Mouse (Mus musculus): Measurements from ENCODE around the gene Vmac. TPM values are rescaled to one million over a fixed set of nuclear protein-coding genes. Genes with fewer than 3 reads are reported as not detected.

The Vmac gene
- polyA plus RNA-seq, 1 experiment = 4.5 TPM

- Histone ChIP-seq H3K4me3 (ENCODE audit: insufficient read depth, poor library complexity, severe bottlenecking) (no peak overlapping the region), H3K27me3 (ENCODE audit: control insufficient read depth, insufficient read depth, insufficient read length) (peaks cover 44% of the 10 kb centered on the region), H3ac (ENCODE audit: control insufficient read depth, insufficient read length, low read depth) (no peak overlapping the region), H3K36me3 (ENCODE audit: control insufficient read depth, insufficient read depth) (no peaks in the 10 kb centered on the region), H3K79me2 (ENCODE audit: control insufficient read depth, insufficient read depth) (no peaks in the 10 kb centered on the region), H3K79me3 (ENCODE audit: low read depth) (no peaks in the 10 kb centered on the region)
- TF ChIP-seq FOSL1 (IDR thresholded peaks at IDR 0.05; ENCODE audit: insufficient read depth, low read length, poor library complexity, severe bottlenecking) (no peak), CTCF (IDR thresholded peaks at IDR 0.05; ENCODE audit: control insufficient read depth, insufficient read depth, insufficient read length) (no peak), MYOD1 (IDR thresholded peaks at IDR 0.05; ENCODE audit: control insufficient read depth, insufficient read length, low read depth) (no peak), USF1 (IDR thresholded peaks at IDR 0.05; ENCODE audit: low read depth) (no peak), MAX (IDR thresholded peaks at IDR 0.05) (no peak), CEBPB (IDR thresholded peaks at IDR 0.05; ENCODE audit: low read depth) (no peak), MYOG (IDR thresholded peaks at IDR 0.05; ENCODE audit: control insufficient read depth, extremely low read depth, insufficient read length) (no peak)
Measured at GRCm38 (mm10) chr17:56729151-56729550, 11.3 kb upstream of the Vmac start.

GRCm38 (mm10) chr17:56728117-56728516, 10.3 kb upstream of the Vmac start:
- Histone ChIP-seq H3K4me3 (ENCODE audit: insufficient read depth, poor library complexity, severe bottlenecking) (no peak overlapping the region), H3K27me3 (ENCODE audit: control insufficient read depth, insufficient read depth, insufficient read length) (peaks cover 34% of the 10 kb centered on the region), H3K36me3 (ENCODE audit: control insufficient read depth, insufficient read depth) (no peaks in the 10 kb centered on the region), H3ac (ENCODE audit: control insufficient read depth, insufficient read length, low read depth) (no peak overlapping the region), H3K79me3 (ENCODE audit: low read depth) (no peaks in the 10 kb centered on the region), H3K79me2 (ENCODE audit: control insufficient read depth, insufficient read depth) (no peaks in the 10 kb centered on the region)
- TF ChIP-seq FOSL1 (IDR thresholded peaks at IDR 0.05; ENCODE audit: insufficient read depth, low read length, poor library complexity, severe bottlenecking) (no peak), MAX (IDR thresholded peaks at IDR 0.05) (no peak), CEBPB (IDR thresholded peaks at IDR 0.05; ENCODE audit: low read depth) (no peak)

GRCm38 (mm10) chr17:56727659-56728058, 9.8 kb upstream of the Vmac start:
- TF ChIP-seq MYOG (IDR thresholded peaks at IDR 0.05; ENCODE audit: control insufficient read depth, extremely low read depth, insufficient read length) (no peak), USF1 (IDR thresholded peaks at IDR 0.05; ENCODE audit: low read depth) (no peak), MYOD1 (IDR thresholded peaks at IDR 0.05; ENCODE audit: control insufficient read depth, insufficient read length, low read depth) (no peak), CEBPB (IDR thresholded peaks at IDR 0.05; ENCODE audit: low read depth) (no peak), MAX (IDR thresholded peaks at IDR 0.05) (no peak), FOSL1 (IDR thresholded peaks at IDR 0.05; ENCODE audit: insufficient read depth, low read length, poor library complexity, severe bottlenecking) (no peak), CTCF (IDR thresholded peaks at IDR 0.05; ENCODE audit: control insufficient read depth, insufficient read depth, insufficient read length) (no peak)
- no peak overlapping the region for H3K4me3 ChIP-seq (ENCODE audit: insufficient read depth, poor library complexity, severe bottlenecking)
- no peaks in the 10 kb centered on the region for H3K36me3 ChIP-seq (ENCODE audit: control insufficient read depth, insufficient read depth)
- no peaks in the 10 kb centered on the region for H3K79me2 ChIP-seq (ENCODE audit: control insufficient read depth, insufficient read depth)
- peaks cover 32% of the 10 kb centered on the region for H3K27me3 ChIP-seq (ENCODE audit: control insufficient read depth, insufficient read depth, insufficient read length)
- H3K79me3 ChIP-seq (ENCODE audit: low read depth) = no peaks in the 10 kb centered on the region
- H3ac ChIP-seq (ENCODE audit: control insufficient read depth, insufficient read length, low read depth) = no peak overlapping the region

GRCm38 (mm10) chr17:56727029-56727649, 9.3 kb upstream of the Vmac start:
- H3ac ChIP-seq (ENCODE audit: control insufficient read depth, insufficient read length, low read depth) = no peak overlapping the region
- TF ChIP-seq MAX (IDR thresholded peaks at IDR 0.05) = no peak
- no peak for TF ChIP-seq CTCF (IDR thresholded peaks at IDR 0.05; ENCODE audit: control insufficient read depth, insufficient read depth, insufficient read length)
- no peak for TF ChIP-seq MYOD1 (IDR thresholded peaks at IDR 0.05; ENCODE audit: control insufficient read depth, insufficient read length, low read depth)
- TF ChIP-seq FOSL1 (IDR thresholded peaks at IDR 0.05; ENCODE audit: insufficient read depth, low read length, poor library complexity, severe bottlenecking) = no peak
- TF ChIP-seq MYOG (IDR thresholded peaks at IDR 0.05; ENCODE audit: control insufficient read depth, extremely low read depth, insufficient read length) = no peak
- TF ChIP-seq USF1 (IDR thresholded peaks at IDR 0.05; ENCODE audit: low read depth) = no peak
- TF ChIP-seq CEBPB (IDR thresholded peaks at IDR 0.05; ENCODE audit: low read depth) = no peak
- H3K27me3 ChIP-seq (ENCODE audit: control insufficient read depth, insufficient read depth, insufficient read length) = peaks cover 29% of the 10 kb centered on the region
- H3K4me3 ChIP-seq (ENCODE audit: insufficient read depth, poor library complexity, severe bottlenecking) = no peak overlapping the region
- H3K36me3 ChIP-seq (ENCODE audit: control insufficient read depth, insufficient read depth) = no peaks in the 10 kb centered on the region
- no peaks in the 10 kb centered on the region for H3K79me3 ChIP-seq (ENCODE audit: low read depth)
- H3K79me2 ChIP-seq (ENCODE audit: control insufficient read depth, insufficient read depth) = no peaks in the 10 kb centered on the region

- H3K36me3 ChIP-seq (ENCODE audit: control insufficient read depth, insufficient read depth) = no peaks in the 10 kb centered on the region
- peaks cover 30% of the 10 kb centered on the region for H3K79me2 ChIP-seq (ENCODE audit: control insufficient read depth, insufficient read depth)
- no peak overlapping the region for H3K4me3 ChIP-seq (ENCODE audit: insufficient read depth, poor library complexity, severe bottlenecking)
- peaks cover 3% of the 10 kb centered on the region for H3K27me3 ChIP-seq (ENCODE audit: control insufficient read depth, insufficient read depth, insufficient read length)
- TF ChIP-seq FOSL1 (IDR thresholded peaks at IDR 0.05; ENCODE audit: insufficient read depth, low read length, poor library complexity, severe bottlenecking) (no peak), CTCF (IDR thresholded peaks at IDR 0.05; ENCODE audit: control insufficient read depth, insufficient read depth, insufficient read length) (no peak), MYOG (IDR thresholded peaks at IDR 0.05; ENCODE audit: control insufficient read depth, extremely low read depth, insufficient read length) (no peak), USF1 (IDR thresholded peaks at IDR 0.05; ENCODE audit: low read depth) (no peak), CEBPB (IDR thresholded peaks at IDR 0.05; ENCODE audit: low read depth) (no peak), MYOD1 (IDR thresholded peaks at IDR 0.05; ENCODE audit: control insufficient read depth, insufficient read length, low read depth) (no peak), MAX (IDR thresholded peaks at IDR 0.05) (no peak)
- H3K79me3 ChIP-seq (ENCODE audit: low read depth) = peaks cover 10% of the 10 kb centered on the region
- H3ac ChIP-seq (ENCODE audit: control insufficient read depth, insufficient read length, low read depth) = no peak overlapping the region
Measured at GRCm38 (mm10) chr17:56723419-56724161, 5.8 kb upstream of the Vmac start.
